Mouse (Mus musculus) limb, embryonic 15.5 days (tissue): ENCODE results near the gene Cdt1. TPM values are rescaled to one million over a fixed set of nuclear protein-coding genes. Genes with fewer than 3 reads are reported as not detected.
A peak's percentile ranks its signal among the peaks of the same experiment; 100 is the strongest.

Experiments used
- ATAC-seq: fragments of 200-750 bp; cut with Nextera tagmentation; 2 replicates; pipeline ENCODE4 v1.8.0; 2017; ENCODE audit warnings: low read depth, moderate TSS enrichment; ENCODE audit not compliant: insufficient number of reproducible peaks, low FRiP score, low TSS enrichment
- H3K27ac ChIP-seq: fragments of 300-500 bp; sonication (generic); 2 replicates; pipeline ENCODE4 v1.5.1; 2015; ENCODE audit warnings: moderate library complexity, mild to moderate bottlenecking, inconsistent platforms
- H3K27me3 ChIP-seq: fragments of 300-500 bp; sonication (generic); 2 replicates; pipeline ENCODE4 v1.6.1; 2015; ENCODE audit warnings: inconsistent platforms
- H3K36me3 ChIP-seq: fragments of 300-500 bp; sonication (generic); 2 replicates; pipeline ENCODE4 v1.6.1; 2015; ENCODE audit warnings: inconsistent platforms
- H3K4me1 ChIP-seq: fragments of 300-500 bp; sonication (generic); 2 replicates; pipeline ENCODE4 v1.6.1; 2015; ENCODE audit warnings: inconsistent platforms
- H3K4me2 ChIP-seq: fragments of 300-500 bp; sonication (generic); 2 replicates; pipeline ENCODE4 v1.6.1; 2015; ENCODE audit warnings: mild to moderate bottlenecking, inconsistent platforms
- H3K4me3 ChIP-seq: fragments of 300-500 bp; sonication (generic); 2 replicates; pipeline ENCODE4 v1.5.1; 2015; ENCODE audit warnings: mild to moderate bottlenecking, inconsistent platforms
- H3K9ac ChIP-seq: fragments of 300-500 bp; sonication (generic); 2 replicates; pipeline ENCODE4 v1.6.1; 2015; ENCODE audit warnings: inconsistent platforms
- H3K9me3 ChIP-seq: fragments of 300-500 bp; sonication (generic); 2 replicates; pipeline ENCODE4 v1.6.1; 2016; ENCODE audit warnings: inconsistent platforms
- WGBS: fragments of 180-500 bp; shearing (Covaris S2); methylation state at CpG from one replicate; pipeline ENCODE4 v1.1.7; 2015; 5-methylcytosine and 5-hydroxymethylcytosine counted together
- polyA plus RNA-seq: library from polyadenylated mRNA; unstranded; fragments of >200 nt; fragmentation: Nextera tagmentation; extraction: Ambion mirVana; gene quantifications from 2 replicates; pipeline ENCODE4 v1.2.1, GENCODE M21; 2015

Gene Cdt1
- polyA plus RNA-seq, 1 experiment from 2014 or later = 31.8 TPM

DNA sequence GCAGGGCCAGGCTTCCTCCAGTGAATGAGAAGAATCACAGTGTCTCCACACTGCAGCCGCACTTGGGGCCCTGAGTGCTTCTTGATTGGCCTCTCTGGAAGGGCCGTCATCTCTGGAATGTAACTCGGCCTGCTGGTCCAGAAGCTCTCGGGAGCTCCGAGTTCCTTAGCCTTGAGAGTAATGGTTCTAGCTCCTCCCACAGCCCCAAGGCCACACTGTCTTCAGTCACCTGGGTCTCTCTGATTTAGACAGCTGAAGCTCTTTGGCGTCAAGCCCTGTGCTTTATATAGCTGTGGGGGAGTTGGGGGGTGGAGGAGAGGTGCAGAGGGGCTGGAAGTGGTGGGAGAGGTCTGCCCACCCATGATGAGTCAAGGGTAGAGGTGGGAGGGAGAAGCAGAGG is 30.8 kb upstream of the Cdt1 start:
- no peak overlapping the region for H3K4me2 ChIP-seq
- H3K27ac ChIP-seq = peak overlapping the region; percentile 70
- 13% methylated on average over 6 of the region's 6 CpGs for WGBS
- ATAC-seq = peak; percentile 32; the same call in 1 of the 2 replicates
- no peaks in the 10 kb centered on the region for H3K27me3 ChIP-seq
- peaks cover 4% of the 10 kb centered on the region; the same call in 1 of the 2 replicates for H3K36me3 ChIP-seq
- H3K9ac ChIP-seq = no peak overlapping the region
- H3K4me1 ChIP-seq = peaks cover 26% of the 10 kb centered on the region
- H3K4me3 ChIP-seq = no peak overlapping the region
- no peaks in the 10 kb centered on the region for H3K9me3 ChIP-seq

GRCm38 (mm10) chr8:122537812-122538211 is 30.0 kb upstream of the Cdt1 start:
- Histone ChIP-seq H3K4me3 (no peak overlapping the region), H3K4me1 (peaks cover 26% of the 10 kb centered on the region), H3K9me3 (no peaks in the 10 kb centered on the region), H3K9ac (no peak overlapping the region), H3K36me3 (peaks cover 9% of the 10 kb centered on the region; the same call in 1 of the 2 replicates), H3K27ac (peak overlapping the region; percentile 70), H3K4me2 (no peak overlapping the region), H3K27me3 (no peaks in the 10 kb centered on the region)
- no peak for ATAC-seq
- WGBS = 69% methylated on average over 2 of the region's 2 CpGs

DNA sequence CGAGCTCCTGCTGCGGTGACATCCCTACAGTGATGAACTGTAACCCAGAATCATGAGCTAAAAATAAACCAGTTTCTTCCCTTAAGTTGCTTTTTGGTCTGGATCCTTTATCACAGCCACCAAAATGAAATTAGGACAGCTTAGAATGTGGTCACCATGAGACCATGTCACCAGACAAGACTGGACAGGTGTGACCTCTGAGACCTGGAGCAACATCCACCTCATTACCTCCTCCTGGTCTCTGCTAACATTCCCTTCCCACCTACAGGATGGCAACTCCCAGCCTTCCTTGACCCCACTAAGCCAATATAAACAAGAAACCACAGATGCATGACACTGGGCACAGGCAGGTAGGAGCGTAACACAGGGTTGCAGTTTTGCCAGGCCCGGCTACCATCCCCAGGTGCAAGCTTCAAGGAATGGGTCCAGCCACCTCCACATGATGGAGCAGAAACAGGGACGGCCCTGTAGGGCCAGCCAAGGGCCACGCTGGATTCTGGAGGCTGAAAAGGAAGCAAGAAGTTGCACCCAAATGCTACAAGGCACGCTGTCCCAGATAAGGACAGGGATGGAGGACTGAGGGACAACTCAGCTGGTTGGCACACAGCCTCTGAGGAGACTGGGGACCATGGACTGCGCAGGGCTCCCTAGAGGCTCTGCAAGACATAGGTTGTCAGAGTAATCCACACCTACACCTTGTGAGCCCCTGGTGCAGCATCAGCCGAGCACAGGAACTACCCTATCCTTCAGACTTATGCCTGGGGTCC is 29.3 kb upstream of the Cdt1 start:
- ATAC-seq = no peak
- no peaks in the 10 kb centered on the region for H3K9me3 ChIP-seq
- 0 out of 2 replicates have a peak overlapping the region, but pooled peaks have one; percentile 70 for H3K27ac ChIP-seq
- H3K4me1 ChIP-seq = peaks cover 26% of the 10 kb centered on the region
- H3K4me3 ChIP-seq = no peak overlapping the region
- H3K27me3 ChIP-seq = no peaks in the 10 kb centered on the region
- no peak overlapping the region for H3K4me2 ChIP-seq
- 93% methylated on average over 9 of the region's 9 CpGs for WGBS
- no peak overlapping the region for H3K9ac ChIP-seq
- H3K36me3 ChIP-seq = peaks cover 15% of the 10 kb centered on the region; the same call in 1 of the 2 replicates

GRCm38 (mm10) chr8:122544138-122544537 is 23.7 kb upstream of the Cdt1 start:
- Histone ChIP-seq H3K27ac (no peak overlapping the region), H3K4me2 (no peak overlapping the region), H3K4me3 (no peak overlapping the region), H3K27me3 (no peaks in the 10 kb centered on the region), H3K4me1 (peaks cover 35% of the 10 kb centered on the region), H3K36me3 (0 out of 2 replicates have a peak, but pooled peaks cover 11% of the 10 kb centered on the region), H3K9ac (no peak overlapping the region), H3K9me3 (no peaks in the 10 kb centered on the region)
- 71% methylated on average over 8 of the region's 8 CpGs for WGBS
- ATAC-seq = no peak

GRCm38 (mm10) chr8:122546066-122546755 is 21.6 kb upstream of the Cdt1 start:
- Histone ChIP-seq H3K4me2 (no peak overlapping the region), H3K27me3 (no peaks in the 10 kb centered on the region), H3K4me1 (peaks cover 47% of the 10 kb centered on the region), H3K4me3 (no peak overlapping the region), H3K9me3 (no peaks in the 10 kb centered on the region), H3K9ac (no peak overlapping the region), H3K36me3 (0 out of 2 replicates have a peak, but pooled peaks cover 11% of the 10 kb centered on the region), H3K27ac (no peak overlapping the region)
- ATAC-seq = no peak
- 75% methylated on average over 7 of the region's 7 CpGs for WGBS

DNA sequence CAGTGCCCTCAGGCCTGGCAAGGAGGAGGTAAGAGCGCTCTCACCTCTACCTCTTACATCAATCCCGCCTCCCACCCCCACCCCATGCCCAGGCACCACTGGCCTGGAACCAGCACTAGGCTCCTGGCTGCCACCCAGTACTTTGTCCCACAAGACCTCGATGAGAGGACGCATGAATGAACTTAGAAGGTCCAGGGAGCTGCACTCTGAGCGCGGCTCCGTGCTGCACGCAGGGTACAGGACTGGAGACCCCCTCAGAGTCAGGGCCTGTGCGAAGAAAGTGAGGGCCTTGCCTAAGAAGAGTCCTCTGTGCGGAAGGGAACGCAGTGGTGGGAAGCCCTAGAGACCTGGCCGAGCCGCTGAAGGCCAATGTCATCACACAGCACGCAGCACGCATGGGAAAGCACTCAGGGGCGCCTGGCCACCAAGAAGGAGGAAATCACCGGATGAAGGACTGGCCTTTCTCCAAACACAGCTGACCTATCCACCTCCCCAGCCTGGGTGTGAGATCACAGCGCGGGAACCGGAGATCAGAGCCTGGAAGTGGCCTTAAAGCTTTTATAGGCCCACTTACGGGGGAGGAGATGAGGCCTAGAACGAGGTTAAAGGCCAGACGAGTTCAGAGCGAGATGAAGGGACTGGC is 20.9 kb upstream of the Cdt1 start:
- no peak overlapping the region for H3K4me3 ChIP-seq
- no peak overlapping the region for H3K9ac ChIP-seq
- no peaks in the 10 kb centered on the region for H3K9me3 ChIP-seq
- WGBS = 52% methylated on average over 24 of the region's 24 CpGs
- peak overlapping the region; percentile 50 for H3K27ac ChIP-seq
- peak overlapping the region; percentile 26 for H3K4me2 ChIP-seq
- H3K27me3 ChIP-seq = no peaks in the 10 kb centered on the region
- no peak for ATAC-seq
- H3K4me1 ChIP-seq = peaks cover 51% of the 10 kb centered on the region
- H3K36me3 ChIP-seq = 0 out of 2 replicates have a peak, but pooled peaks cover 11% of the 10 kb centered on the region

DNA sequence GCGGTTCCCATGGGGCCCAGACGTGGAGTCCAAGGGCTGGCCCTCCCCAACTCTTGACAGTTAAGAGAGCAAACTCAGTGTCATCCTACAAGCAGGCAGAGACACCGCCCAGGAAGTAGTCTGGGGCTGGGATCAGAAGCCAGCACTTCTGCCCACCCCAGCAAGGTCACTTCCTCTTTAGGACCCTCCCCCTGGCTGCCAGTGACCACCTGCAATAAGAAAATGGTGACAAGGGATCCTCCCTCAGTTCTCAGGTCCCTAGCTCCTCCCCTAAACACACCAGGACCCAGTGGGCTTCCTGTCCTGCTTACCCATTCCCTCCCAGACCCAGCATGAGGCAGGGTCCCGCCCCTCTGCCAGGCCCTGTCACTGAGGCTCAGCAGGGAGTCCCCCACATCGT is 20.0 kb upstream of the Cdt1 start:
- WGBS = 38% methylated on average over 5 of the region's 5 CpGs
- no peak overlapping the region for H3K4me3 ChIP-seq
- H3K4me2 ChIP-seq = peak overlapping the region; percentile 87; the same call in 1 of the 2 replicates
- no peak overlapping the region for H3K9ac ChIP-seq
- H3K27me3 ChIP-seq = no peaks in the 10 kb centered on the region
- H3K36me3 ChIP-seq = 0 out of 2 replicates have a peak, but pooled peaks cover 6% of the 10 kb centered on the region
- H3K27ac ChIP-seq = no peak overlapping the region; the same call in 1 of the 2 replicates
- no peaks in the 10 kb centered on the region for H3K9me3 ChIP-seq
- no peak for ATAC-seq
- H3K4me1 ChIP-seq = peaks cover 51% of the 10 kb centered on the region

GRCm38 (mm10) chr8:122548331-122548730 is 19.5 kb upstream of the Cdt1 start:
- Histone ChIP-seq H3K4me3 (no peak overlapping the region), H3K4me1 (peaks cover 51% of the 10 kb centered on the region), H3K9me3 (no peaks in the 10 kb centered on the region), H3K27ac (no peak overlapping the region; the same call in 1 of the 2 replicates), H3K36me3 (0 out of 2 replicates have a peak, but pooled peaks cover under 1% of the 10 kb centered on the region), H3K9ac (no peak overlapping the region), H3K27me3 (no peaks in the 10 kb centered on the region), H3K4me2 (peak overlapping the region; percentile 87)
- ATAC-seq = no peak
- WGBS = 69% methylated on average over 13 of the region's 13 CpGs

DNA sequence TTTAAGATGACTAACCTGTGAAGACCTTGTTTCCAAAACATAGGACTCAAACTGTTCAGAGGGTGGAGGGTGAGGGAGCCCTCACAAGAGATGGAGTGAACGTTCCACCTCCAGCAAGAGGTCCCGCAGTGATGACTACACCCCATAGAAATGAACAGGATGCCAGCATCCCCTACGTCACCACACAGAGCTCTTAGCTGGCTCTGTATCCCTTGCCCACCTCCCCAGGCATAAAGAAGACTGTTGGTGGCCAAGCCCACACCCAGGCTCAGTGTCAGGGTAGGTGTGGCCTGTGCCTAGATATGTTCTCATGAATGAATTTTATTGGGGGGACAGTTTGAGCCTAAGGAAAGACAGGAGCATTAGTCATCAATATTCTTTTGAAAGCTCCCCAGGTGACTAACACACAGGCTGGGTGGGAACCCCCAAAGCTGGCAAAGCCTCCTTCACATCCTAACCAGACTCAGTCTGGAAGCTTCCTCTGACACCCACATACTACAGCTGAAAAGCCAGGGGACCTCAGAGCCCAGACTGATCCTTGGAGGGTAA is 18.9 kb upstream of the Cdt1 start:
- WGBS = 59% methylated on average over 3 of the region's 3 CpGs
- no peaks in the 10 kb centered on the region for H3K27me3 ChIP-seq
- 0 out of 2 replicates have a peak overlapping the region, but pooled peaks have one; percentile 40 for H3K27ac ChIP-seq
- peaks cover 51% of the 10 kb centered on the region for H3K4me1 ChIP-seq
- H3K4me3 ChIP-seq = no peak overlapping the region
- no peak for ATAC-seq
- H3K9ac ChIP-seq = no peak overlapping the region
- H3K9me3 ChIP-seq = no peaks in the 10 kb centered on the region
- peak overlapping the region; percentile 87 for H3K4me2 ChIP-seq
- H3K36me3 ChIP-seq = no peaks in the 10 kb centered on the region

- Histone ChIP-seq H3K4me2 (peak overlapping the region; percentile 87), H3K9ac (peak overlapping the region; percentile 86), H3K27ac (peak overlapping the region; percentile 94), H3K27me3 (no peaks in the 10 kb centered on the region), H3K4me3 (peak overlapping the region; percentile 81), H3K9me3 (no peaks in the 10 kb centered on the region), H3K4me1 (peaks cover 51% of the 10 kb centered on the region), H3K36me3 (no peaks in the 10 kb centered on the region)
- WGBS = 3% methylated on average over 51 of the region's 52 CpGs
- peak; percentile 40 for ATAC-seq
These were observed 17.4 kb upstream of the Cdt1 start for GRCm38 (mm10) chr8:122550234-122550994.

- ATAC-seq = peak; percentile 35
- Histone ChIP-seq H3K27ac (peak overlapping the region; percentile 94), H3K9ac (peak overlapping the region; percentile 86), H3K9me3 (no peaks in the 10 kb centered on the region), H3K4me2 (peak overlapping the region; percentile 87), H3K27me3 (no peaks in the 10 kb centered on the region), H3K36me3 (no peaks in the 10 kb centered on the region), H3K4me1 (peaks cover 49% of the 10 kb centered on the region), H3K4me3 (peak overlapping the region; percentile 81)
- whole genome bisulfite sequencing = 1% methylated on average over 36 of the region's 43 CpGs
These were observed 16.9 kb upstream of the Cdt1 start for GRCm38 (mm10) chr8:122550995-122551264.
